Mouse (Mus musculus) cerebellum, postnatal 36 days (tissue): ENCODE data around the gene Zfp655.
A peak's percentile ranks its signal among the peaks of the same experiment; 100 is the strongest.
"Not testable (repeated sequence)": the region's sequence is repeated elsewhere in the genome, so short reads cannot be mapped to it uniquely, and the experiment has no call there.

Source experiments
- DNase-seq, 2 experiments: peaks; one replicate each; pipeline ENCODE4 v3.0.0; 2021 to 2022; ENCODE audit warnings: mixed read lengths in 2 of 2

Gene Zfp655

DNA sequence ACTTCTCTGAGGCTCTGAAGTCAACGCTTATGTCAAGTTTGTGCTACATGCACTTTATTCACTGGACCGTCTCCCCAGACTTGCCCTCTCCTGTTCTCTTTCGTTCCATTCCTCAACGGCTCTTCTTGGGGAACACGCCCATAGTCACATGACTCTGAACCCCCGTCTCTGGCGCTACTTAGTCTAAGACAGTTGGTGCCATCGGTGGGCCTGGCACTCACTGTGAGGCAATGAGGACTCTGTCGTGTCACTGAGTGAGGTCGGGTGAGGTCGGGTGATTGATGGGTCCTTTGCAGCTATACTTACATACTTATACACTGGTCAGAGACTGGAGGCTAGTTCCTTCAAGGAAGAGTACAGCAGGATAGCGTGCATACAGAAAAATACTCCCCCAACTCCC is 8.1 kb upstream of the Zfp655 start:
- DNase-seq = no peak

DNA sequence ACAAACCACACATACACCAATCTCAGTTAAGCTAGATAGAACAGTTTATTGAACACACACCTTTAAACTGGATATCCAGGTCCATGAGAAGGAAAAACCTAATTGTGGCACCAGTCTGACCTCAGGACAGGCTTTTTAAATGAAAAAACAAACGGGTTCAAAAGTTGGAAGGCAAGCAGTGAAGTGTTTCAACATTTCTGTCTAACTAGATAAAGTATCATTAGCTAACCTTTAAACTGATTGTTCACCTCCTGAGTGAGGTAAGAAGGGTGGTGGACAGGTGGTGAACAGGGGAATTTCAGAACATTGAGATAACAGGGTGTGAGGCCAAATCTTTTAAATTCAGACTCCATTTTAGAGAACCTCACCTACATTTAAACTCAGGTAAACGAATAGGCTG is 5.1 kb upstream of the Zfp655 start:
- no peak for DNase-seq

DNA sequence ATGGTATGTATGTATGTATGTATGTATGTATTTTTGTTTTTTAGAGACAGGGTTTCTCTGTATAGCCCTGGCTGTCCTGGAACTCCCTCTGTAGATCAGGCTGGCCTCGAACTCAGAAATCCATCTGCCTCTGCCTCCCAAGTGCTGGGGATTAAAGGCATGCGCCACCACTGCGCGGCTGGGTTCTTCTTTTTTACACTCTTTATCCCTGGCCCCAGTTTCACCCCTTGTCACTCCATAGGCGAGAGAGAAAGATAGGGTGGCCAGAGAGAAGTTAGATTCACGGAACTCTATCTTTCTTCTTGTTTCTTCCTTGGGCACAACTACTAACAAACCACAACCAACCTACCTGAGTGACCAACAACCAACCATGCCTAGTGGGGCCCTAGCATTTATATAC is 2.2 kb upstream of the Zfp655 start:
- DNase-seq = not testable (repeated sequence)

DNA sequence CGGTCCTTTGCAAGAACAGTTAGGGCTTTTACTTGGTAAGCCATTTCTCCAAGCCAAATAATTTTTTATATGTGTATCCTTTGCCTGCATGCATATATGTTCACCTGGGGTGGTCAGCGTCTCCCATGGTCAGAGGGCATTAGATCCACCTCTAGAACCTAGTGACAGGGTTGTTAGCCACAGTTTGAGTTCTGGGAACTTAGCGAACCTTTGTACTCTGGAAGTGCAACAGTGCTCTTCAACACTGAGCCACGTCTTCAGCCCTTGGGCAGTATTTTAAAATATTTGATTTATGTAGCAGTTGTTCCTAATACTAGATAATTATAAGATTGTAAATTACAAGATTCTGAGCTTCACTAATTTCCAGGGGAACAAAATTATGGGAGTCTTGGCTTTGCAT is 874 bp upstream of the Zfp655 start:
- DNase-seq = no peak

DNA sequence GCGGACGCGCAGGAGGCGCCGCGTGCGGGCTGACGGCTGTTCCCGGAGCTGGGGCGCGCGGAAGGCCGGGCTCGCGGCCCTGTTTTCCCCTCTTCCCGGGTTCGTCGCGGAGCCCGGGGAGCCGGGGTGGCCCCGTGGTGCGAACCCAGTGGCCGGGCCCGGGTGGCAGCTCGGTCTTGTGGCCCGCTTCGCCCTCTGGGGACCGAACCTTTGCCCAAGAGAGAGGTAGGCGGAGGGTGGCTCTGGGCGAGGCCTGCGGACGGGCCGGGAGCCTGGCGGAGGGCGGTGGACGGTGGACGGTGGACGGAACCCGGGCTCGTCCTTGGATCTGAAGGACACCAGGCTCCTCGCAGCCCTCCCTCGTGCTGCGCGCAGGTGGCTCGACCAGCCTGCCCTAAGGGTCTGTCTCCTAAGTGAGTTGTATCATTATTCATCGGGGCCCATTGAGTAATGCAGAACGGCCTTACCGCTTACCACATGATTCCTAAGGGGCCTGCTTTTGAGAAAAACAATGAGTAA is 437 bp downstream of the Zfp655 start:
- DNase-seq = no peak

DNA sequence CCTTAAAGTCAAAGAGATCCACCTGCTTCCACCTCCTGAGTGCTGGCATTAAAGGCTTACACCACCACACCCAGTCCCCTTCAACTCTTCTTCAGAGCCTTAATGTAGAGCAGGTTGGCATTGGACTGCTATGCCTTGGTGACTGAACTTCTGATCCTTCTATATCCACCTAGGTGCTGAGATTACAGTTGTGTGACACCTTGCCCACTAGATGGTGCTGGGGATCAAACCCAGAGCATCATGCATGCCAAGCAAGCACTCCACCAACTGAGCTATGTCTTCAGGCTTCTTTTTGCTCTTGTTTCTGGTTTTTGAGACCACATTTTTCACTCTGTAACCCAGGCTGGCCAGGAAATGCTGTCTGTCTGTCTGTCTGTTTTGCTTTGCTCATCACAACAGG is 3.1 kb downstream of the Zfp655 start:
- DNase-seq = peak in 1 of 2 experiments; percentile 13

DNA sequence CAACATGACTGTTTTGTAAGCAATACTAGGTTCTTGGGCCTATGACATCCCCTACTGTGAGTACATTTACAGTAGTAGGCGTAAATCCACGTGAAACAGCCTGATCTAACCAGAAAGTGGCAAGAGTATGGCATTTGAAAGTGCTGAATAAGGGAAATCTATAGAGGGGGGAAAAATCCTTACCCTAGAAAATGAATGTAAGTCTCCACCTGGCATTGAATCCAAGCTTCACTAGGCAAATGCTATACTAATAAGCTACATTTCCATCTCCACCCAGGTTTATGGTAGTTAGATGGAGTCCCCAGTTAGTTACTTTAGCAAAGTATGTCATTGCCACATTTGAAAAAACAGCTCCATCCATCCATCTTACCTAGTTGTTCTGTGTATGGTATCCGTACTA is 18.0 kb downstream of the Zfp655 start:
- DNase-seq = no peak

DNA sequence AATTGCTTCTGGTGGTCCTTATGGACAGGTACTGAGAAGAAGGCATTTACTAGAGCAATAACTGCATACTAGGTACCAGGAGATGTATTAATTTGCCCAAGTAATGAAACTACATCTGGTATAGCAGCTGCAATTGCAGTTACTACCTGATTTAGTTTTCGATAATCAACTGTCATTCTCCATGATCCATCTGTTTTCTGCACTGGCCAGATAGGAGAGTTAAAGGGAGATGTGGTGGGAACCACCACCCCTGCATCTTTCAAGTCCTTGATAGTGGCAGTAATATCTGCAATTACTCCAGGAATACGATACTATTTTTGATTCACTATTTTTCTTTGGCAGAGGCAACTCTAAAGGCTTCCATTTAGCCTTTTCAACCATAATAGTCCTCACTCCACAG is 42.1 kb downstream of the Zfp655 start:
- not testable (repeated sequence) for DNase-seq

DNA sequence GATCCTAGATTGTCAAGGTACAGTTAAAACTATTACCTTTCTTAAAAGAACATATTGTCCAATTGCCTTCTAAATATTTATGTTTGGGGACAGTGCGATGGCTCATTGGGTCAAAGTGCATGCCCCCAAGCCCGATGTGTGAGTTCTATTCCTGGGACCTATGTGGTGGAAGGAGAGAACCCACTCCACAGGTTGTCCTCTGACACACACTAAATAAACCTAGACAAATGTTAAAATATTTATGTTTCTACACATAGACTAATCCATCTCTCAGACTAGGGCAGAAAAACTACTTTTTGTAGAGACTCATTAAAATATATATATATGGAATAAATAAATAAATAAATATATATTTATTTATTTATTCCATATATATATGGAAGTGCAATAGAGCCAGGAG is 48.4 kb downstream of the Zfp655 start:
- no peak for DNase-seq

DNA sequence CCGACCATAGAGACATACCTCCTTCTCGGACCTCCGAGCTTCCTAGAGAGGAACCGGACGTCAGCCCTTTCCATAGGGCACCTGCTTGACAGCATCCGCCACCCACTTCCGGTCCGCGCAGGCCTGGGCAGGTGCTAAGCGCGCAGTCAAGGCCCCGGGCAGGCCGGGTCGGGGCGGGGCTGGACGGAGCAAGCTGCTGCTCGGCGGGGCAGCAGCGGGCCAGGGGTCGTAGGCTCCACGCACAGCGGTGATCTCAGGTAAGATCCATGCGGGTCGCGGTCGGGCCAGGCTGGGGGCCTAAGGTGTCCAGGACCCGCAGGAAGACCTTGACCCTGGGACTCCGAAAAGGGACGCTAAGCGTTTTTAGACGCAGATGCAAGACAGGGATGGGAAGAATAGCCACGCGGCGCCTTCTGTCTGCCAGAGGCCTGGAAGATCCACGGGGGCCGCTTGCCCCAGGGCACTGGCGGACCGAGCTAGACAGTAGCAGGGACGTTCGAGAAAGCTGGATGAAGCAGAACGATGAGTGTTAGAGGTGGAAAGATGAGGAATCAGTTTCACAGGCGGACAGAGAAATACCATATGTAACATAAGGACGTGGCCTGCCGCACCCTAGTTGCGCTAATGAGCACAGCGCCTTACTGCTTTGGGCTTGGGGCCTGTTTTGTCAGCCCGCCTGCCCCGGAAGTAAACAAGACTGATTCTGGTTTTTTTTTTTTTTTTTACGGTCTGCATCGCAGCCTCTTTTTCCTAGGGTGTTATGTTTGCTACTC is 49.0 kb downstream of the Zfp655 start, which contains the start of gene Zscan25:
Gene Zscan25, plus strand, starts transcription at position 130 of the 773 bp plus-strand sequence.
- DNase-seq = peak; percentile 94

DNA sequence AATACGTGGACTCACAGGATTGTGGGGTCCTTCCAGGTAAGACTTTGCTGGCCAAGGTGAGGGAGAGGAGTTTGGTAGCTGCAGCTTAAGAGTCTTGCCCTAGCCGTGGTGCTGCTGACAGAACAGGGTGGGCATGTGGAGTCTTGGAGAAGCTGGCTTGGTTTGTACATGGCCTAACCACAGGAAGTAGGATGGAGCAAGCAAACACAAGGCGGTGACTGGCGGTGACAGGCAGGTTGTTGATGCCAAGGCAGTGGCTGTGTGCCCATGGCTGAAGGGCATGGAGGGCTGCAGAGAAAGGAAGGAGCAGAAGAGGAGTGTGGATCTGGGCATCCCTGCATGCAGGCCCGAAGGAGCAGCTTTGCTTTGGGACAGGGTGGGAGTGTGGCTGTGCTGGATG is 56.9 kb downstream of the Zfp655 start:
- DNase-seq = no peak

DNA sequence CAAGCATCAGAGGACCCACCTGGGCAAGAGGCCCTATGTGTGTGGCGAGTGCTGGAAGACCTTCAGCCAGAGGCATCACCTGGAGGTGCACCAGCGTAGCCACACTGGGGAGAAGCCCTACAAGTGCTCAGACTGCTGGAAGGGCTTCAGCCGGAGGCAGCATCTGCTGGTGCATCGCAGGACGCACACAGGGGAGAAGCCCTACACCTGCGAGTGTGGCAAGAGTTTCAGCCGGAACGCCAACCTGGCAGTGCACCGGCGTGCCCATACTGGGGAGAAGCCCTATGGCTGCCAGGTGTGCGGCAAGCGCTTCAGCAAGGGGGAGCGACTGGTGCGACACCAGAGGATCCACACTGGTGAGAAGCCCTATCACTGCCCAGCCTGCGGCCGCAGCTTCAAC is 59.2 kb downstream of the Zfp655 start:
- DNase-seq = no peak

DNA sequence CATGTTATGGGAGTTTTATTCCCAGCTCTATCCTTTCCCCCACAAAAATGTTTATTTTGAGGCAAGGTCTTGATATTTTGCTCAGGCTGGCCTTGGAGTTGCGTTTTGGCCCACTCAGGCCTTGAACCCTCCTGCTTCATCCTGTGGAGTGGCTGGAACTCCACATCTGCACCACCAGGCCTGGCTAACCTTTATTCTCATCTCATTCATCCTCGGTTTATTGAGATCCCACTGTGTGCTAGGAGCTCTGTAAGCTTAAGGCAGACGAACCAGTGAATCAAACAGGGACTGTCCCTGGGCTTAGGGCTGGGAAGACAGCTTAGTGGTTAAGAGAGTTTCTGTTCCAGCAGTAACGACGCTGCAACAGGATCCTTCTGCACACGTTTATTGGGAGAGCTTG is 60.9 kb downstream of the Zfp655 start:
- no peak for DNase-seq
